Mouse (Mus musculus) Patski (cell line): ENCODE measurements at regions not wholly inside any gene's neighbourhood (a gene's known extent, or its start where the extent isn't known, plus 50 kb on each side); places are given as distances from the start of the nearest gene placed in this dataset.
A peak's percentile ranks its signal among the peaks of the same experiment; 100 is the strongest.

Source experiments
- ATAC-seq: fragments of 100-300 bp; one replicate; pipeline ENCODE4 v1.8.0; 2021
- CTCF ChIA-PET: fragments of 350-600 bp; sonication (Branson Sonifier 250); formaldehyde crosslinking; loops from one replicate; lab custom pipeline; 2022; ENCODE audit warnings: inconsistent platforms; lab: Charles Lee
- POLR2A ChIA-PET: fragments of 350-600 bp; sonication (Branson Sonifier 250); formaldehyde crosslinking; loops from one replicate; lab custom pipeline; 2022; ENCODE audit warnings: antibody characterized with exemption, inconsistent platforms; lab: Charles Lee
- DNase-seq: peaks from one replicate; pipeline ENCODE4 v3.0.0-alpha.2; 2011; ENCODE audit warnings: low read depth, low spot score
- H3K27me3 ChIP-seq: fragments of 371-371 bp; one replicate; pipeline ENCODE4 v1.5.1; 2021
- CTCF ChIP-seq: fragments of 100-300 bp; IDR thresholded peaks from one replicate; pipeline ENCODE4 v1.5.1; 2021
- in situ Hi-C: fragments of 300-500 bp; cut with MboI; formaldehyde crosslinking; loops from 3 replicates; pipeline ENCODE4 v1.11.1; 2018; ENCODE audit warnings: low pct_unique_long_range_greater_than_20kb, mixed read lengths

GRCm38 (mm10) chr1:41551271-41551670, 745.9 kb downstream of the Tmem182 start:
- TF ChIP-seq CTCF = no peak
- H3K27me3 ChIP-seq = no peaks in the 10 kb centered on the region
- ChIA-PET CTCF (no interaction called here), POLR2A (no interaction called here)
- no peak for DNase-seq
- in situ Hi-C loops = no loop called here
- no peak for ATAC-seq

DNA sequence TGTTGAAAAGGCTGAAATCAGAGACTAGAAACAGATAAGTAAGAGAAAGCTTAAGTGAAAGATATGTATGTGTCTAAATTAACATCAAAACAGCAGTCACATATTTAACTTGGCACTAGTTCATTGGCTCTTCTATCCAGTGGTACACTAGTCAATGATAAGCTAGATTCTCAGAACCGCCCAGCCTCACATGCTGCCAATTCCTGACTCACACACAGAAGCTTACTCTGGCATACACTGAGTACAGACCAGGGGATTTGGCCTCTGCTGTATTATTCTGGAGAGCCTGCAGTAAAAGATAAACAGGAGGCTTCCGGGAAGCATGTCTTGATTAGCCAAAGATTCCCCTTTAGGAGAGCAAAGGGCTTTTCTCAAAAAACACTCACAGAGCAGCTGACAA, 750.2 kb downstream of the Tmem182 start:
- POLR2A ChIA-PET = no interaction called here
- CTCF ChIA-PET = no interaction called here
- no peaks in the 10 kb centered on the region for H3K27me3 ChIP-seq
- in situ Hi-C loops = no loop called here
- ATAC-seq = peak; percentile 100
- no peak for TF ChIP-seq CTCF
- DNase-seq = peak; percentile 68

- CTCF ChIA-PET = no interaction called here
- in situ Hi-C loops = no loop called here
Observed at GRCm38 (mm10) chr1:41559101-41559665, 753.8 kb downstream of the Tmem182 start.

GRCm38 (mm10) chr1:41559991-41560390, 754.6 kb downstream of the Tmem182 start:
- no peak for ATAC-seq
- H3K27me3 ChIP-seq = no peaks in the 10 kb centered on the region
- in situ Hi-C loops = no loop called here
- CTCF ChIA-PET = interaction anchor here (0.8 kb wide), 1 partner anchor 11 kb away, joined by 4 read pairs; no protein-coding TSS in a partner anchor
- no peak for TF ChIP-seq CTCF
- POLR2A ChIA-PET = no interaction called here
- no peak for DNase-seq

More at GRCm38 (mm10) chr1:41559101-41559665, 753.8 kb downstream of the Tmem182 start:
- no peaks in the 10 kb centered on the region for H3K27me3 ChIP-seq
- ATAC-seq (no peak), DNase-seq (no peak)
- TF ChIP-seq CTCF = no peak
- POLR2A ChIA-PET = no interaction called here

DNA sequence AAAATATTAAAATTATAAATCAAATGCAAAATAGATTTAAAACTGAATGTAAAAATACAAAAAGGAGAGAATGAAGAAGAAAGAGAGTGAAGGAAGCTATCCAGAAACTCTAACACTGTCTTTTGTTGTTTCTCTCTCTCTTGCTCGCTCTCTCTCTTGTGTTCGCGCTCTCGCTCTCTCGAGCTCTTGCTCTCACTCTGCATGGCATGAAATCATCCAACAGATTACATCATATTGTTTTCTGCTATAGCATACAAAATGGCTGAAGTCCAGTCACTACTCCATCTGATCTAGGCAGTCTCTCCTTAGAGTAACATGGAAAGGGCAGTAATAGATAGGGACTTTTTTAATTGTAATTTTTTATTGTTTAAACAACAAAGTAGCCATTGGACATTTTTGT, 798.1 kb downstream of the Tmem182 start:
- in situ Hi-C loops = no loop called here
- ChIA-PET CTCF (no interaction called here), POLR2A (no interaction called here)
- DNase-seq (no peak), ATAC-seq (no peak)
- H3K27me3 ChIP-seq = peaks cover 10% of the 10 kb centered on the region
- TF ChIP-seq CTCF = no peak

GRCm38 (mm10) chr1:41604996-41605747, 799.8 kb downstream of the Tmem182 start:
- POLR2A ChIA-PET = no interaction called here
- no peak for DNase-seq
- in situ Hi-C loops = no loop called here
- no peak for TF ChIP-seq CTCF
- H3K27me3 ChIP-seq = peaks cover 10% of the 10 kb centered on the region
- ATAC-seq = no peak
- CTCF ChIA-PET = no interaction called here

- ATAC-seq = no peak
- in situ Hi-C loops = no loop called here
- no peak for DNase-seq
- POLR2A ChIA-PET = no interaction called here
- CTCF ChIA-PET = no interaction called here
- peaks cover 7% of the 10 kb centered on the region for H3K27me3 ChIP-seq
- no peak for TF ChIP-seq CTCF
Observed at GRCm38 (mm10) chr1:41605748-41606131, 800.3 kb downstream of the Tmem182 start.

GRCm38 (mm10) chr1:41610783-41611182, 805.4 kb downstream of the Tmem182 start:
- POLR2A ChIA-PET = interaction anchor here (0.5 kb wide), 1 partner anchor 21 kb away, joined by 3 read pairs; no protein-coding TSS in a partner anchor
- ATAC-seq (no peak), DNase-seq (no peak)
- CTCF ChIA-PET = no interaction called here
- no peak for TF ChIP-seq CTCF
- peaks cover 5% of the 10 kb centered on the region for H3K27me3 ChIP-seq
- in situ Hi-C loops = no loop called here

GRCm38 (mm10) chr1:41651804-41652203, 846.4 kb downstream of the Tmem182 start:
- H3K27me3 ChIP-seq = peaks cover 3% of the 10 kb centered on the region
- TF ChIP-seq CTCF = no peak
- in situ Hi-C loops = no loop called here
- CTCF ChIA-PET = no interaction called here
- DNase-seq (peak; percentile 0), ATAC-seq (peak; percentile 21)
- POLR2A ChIA-PET = no interaction called here

DNA sequence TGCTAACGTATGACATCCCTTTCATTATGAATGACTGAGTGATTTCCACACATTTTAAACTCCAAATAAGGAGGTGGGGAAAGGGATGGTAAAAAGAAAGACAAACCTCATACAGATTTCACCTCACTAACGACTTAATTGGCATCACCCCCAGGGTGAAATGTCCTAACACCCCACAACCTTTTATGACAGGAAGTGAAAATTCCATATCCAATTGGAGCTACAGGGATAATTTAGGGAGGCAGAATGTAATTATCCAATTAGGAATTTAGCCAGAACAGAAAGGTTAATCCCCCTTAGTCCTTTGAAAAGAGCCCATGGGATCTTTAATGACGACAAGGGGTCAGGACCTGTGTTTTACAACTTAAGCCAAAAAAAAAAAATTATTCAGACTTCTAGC, 846.8 kb downstream of the Tmem182 start:
- ATAC-seq (peak; percentile 26), DNase-seq (peak; percentile 1)
- no peak for TF ChIP-seq CTCF
- peaks cover 6% of the 10 kb centered on the region for H3K27me3 ChIP-seq
- POLR2A ChIA-PET = no interaction called here
- CTCF ChIA-PET = no interaction called here
- in situ Hi-C loops = no loop called here

DNA sequence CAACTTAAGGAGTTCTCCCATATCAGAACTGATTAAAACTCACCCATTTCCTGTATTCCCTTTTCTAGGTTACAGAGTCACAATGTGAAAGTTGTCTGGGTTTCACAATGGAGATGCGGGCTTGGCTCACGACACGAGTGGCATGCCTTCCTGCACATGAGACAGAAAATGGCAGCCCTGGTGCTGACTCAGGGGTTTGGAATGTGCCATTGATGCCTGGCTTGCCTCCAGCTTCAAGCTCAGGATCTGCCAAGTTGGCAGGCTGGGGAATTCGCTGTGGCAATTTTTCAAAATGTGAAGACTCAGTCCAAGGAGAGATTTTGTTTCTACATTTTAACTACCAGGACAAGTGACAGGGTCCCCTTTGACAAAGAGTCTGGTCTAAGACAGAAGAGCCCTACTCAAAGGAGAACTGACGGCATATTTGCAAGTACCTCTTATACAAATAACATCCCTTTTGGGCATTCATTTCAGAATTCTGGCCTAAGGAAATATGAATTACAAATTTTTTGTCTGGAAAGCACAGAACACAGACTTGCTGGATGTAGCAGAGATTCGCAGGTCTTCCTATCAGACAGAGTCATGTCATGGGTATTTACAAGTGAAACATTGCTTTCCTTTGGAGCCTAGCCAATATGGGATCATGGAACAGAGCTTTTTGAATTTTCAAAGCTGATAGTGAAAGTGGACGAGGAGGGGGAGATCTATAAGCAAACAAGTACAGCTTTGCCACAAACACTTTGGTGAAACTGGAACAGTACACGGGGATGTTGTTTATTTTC, 847.4 kb downstream of the Tmem182 start:
- peak; percentile 92 for ATAC-seq
- POLR2A ChIA-PET = no interaction called here
- peaks cover 8% of the 10 kb centered on the region for H3K27me3 ChIP-seq
- CTCF ChIA-PET = no interaction called here
- TF ChIP-seq CTCF = no peak
- DNase-seq = peak; percentile 71
- in situ Hi-C loops = no loop called here
